Mouse (Mus musculus): ENCODE measurements around the gene Itgb4.

- TF ChIP-seq TAL1 (IDR thresholded peaks at IDR 0.05; ENCODE audit: low read length) (no peak), GATA1 (IDR thresholded peaks at IDR 0.05; ENCODE audit: low read length) (no peak)
These were observed 66.1 kb downstream of the Itgb4 start for GRCm38 (mm10) chr11:116040593-116040992.

Measured in erythroblast, embryonic 14.5 days (primary cell).